Mouse (Mus musculus) urinary bladder, adult 18-20 months (tissue): ENCODE measurements at regions not wholly inside any gene's neighbourhood (a gene's known extent, or its start where the extent isn't known, plus 50 kb on each side); places are given as distances from the start of the nearest gene placed in this dataset.

Source experiments
- DNase-seq, 2 experiments: peaks; one replicate each; pipeline ENCODE4 v3.0.0; 2022; ENCODE audit warnings: low spot score in 2 of 2, mixed read lengths in 2 of 2

DNA sequence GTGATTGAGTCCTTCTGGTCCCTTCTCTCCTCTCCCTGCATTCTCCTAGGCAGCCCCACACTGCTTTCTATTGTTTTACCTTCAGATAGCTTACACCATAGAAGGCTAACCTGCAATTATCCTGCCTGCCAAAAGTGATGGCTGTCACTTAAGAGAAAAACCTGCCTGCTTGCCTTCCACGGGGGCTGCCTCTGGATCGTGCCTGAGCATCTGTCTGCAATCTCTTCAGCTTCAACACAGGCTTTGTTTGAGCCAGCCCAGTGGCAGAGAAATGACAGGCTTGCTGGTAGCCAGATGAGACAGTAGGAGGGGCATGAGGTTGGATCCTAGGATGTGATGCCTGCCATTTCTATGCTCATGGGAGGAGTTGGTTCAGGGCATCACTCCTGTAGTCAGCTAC lies 345.2 kb upstream of the Tshz3 start:
- no peak for DNase-seq

DNA sequence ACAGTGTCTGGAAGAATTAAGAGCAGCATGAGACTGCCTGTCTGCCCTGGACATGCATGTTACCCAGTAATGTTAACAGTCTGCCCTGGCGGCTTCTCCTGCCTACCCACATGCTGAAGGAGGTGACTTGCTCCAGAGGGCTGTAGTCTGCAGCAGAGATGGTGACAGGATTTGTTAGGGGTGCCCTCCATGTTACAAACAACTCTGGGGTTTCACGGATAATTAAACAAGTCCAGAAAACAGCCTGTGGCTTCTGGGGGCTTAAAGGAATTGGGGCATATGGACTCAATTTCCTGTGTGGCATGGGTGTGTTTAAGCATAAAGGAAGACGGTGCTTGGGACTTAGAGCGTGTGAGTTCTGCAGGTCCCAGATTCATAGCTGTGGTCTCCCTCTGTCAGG lies 347.3 kb upstream of the Tshz3 start:
- DNase-seq = no peak

DNA sequence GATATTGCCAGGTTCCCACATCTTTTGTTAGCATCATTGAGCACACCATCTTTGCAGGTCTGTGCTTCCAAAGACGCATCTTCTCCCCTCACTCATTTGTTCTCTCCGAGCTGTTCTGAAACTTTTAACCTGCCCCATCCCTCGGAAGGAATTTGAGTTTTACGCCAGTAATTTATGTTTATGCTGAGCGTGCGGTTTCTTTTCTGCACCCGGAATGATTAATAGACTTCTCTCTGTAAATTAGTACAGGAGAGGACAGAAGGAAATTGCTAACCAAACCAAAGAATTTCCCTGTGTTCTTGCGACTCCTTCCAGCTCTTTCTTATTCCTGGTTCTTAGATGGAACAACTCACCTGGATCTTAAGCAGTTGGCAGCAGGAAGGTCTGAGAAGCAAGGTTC lies 349.7 kb upstream of the Tshz3 start:
- DNase-seq = no peak

DNA sequence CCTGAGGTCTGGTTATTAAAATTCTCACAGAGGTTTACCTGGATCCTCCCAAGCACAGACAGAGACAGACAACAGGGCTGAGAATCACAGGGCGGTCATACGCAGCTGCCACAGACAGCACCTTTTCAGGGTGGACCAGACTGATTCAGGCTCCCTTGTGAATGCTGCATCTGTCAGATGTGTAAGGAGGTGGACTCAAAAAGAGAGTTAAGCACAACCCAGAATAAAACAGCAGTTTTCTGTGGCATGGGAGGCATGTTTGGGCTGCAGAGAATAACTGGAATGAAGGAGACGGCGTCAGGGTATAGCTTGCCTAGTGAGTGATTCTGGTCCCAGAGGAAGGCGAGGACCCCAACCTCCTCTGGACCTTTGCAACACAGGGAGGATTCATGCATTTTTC lies 363.1 kb upstream of the Tshz3 start:
- no peak for DNase-seq

DNA sequence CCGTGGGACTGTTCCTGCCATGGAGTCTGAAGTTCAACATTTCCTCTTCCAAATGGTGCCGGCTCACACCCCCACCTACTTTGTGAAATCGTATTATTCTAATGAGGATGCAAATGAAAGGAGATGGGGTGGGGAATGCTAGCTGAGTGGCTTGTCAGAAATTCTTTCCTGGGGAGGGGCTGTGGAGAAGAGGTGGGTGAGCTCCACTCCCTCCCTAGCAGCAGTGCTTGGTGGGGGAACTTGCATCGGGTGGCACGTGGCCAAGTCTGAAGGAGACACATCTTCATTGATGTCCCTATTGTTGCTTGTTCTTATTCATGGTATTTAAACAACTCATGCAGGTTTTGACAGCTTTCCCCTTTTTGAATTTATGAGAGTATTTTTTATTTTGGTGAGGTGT lies 363.8 kb upstream of the Tshz3 start:
- no peak for DNase-seq

DNA sequence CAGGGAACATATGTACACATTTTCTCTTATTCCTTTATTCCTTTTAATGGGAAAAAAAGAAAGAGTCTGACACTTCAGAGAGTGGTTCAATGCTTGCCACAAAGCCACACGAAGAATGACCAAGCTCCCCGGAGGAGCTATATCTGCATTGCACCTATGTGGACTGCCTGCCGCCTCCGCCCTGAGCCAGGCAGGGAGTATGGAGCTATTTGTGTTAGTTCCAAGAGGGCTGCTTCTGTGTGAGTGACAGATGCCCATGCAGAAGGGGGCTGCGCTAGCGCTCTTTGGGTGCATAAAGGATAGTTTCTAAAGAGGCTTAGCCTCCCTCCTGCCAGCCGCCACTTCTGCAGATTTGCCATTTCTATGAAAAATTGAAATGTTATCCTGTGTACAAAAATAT lies 365.3 kb upstream of the Tshz3 start:
- DNase-seq = no peak

DNA sequence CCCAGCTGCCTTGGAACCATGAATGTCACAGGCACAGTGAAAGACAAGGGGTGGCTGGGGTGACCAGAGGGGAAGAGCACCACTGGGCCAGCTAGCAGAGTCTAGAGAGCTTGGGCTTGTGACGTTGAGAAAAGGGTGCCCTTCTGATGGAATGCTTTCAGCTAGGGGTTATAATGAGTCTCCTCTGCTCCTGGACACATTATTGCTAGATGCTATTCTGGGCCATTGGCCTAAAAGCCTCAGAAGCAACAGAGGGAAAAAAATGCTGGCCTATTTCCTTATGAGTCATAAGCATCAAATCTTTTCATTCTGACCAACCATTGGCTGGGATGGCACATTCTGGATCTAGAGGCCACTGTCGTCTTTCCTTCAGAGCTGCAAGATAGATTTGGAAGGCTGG lies 369.8 kb upstream of the Tshz3 start:
- DNase-seq = no peak

DNA sequence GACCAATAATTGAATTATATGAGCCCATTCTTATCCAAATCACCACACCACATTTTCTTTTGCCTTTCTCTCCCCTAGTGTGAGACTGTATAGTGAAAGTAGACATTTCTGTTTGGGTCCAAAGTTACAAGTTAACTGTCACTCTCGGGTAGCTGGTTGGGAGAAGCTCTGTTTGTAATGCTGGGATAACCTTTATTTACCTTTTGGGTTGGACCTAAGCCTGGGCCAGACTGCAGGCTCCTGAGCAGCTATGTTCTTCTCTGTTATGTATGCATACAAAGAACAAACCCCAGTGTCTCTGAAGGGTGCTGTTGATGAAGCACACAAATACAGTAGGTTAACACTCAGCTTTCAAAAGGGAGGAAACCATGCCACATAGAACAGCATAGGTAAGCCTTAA lies 373.9 kb upstream of the Tshz3 start:
- DNase-seq = no peak

DNA sequence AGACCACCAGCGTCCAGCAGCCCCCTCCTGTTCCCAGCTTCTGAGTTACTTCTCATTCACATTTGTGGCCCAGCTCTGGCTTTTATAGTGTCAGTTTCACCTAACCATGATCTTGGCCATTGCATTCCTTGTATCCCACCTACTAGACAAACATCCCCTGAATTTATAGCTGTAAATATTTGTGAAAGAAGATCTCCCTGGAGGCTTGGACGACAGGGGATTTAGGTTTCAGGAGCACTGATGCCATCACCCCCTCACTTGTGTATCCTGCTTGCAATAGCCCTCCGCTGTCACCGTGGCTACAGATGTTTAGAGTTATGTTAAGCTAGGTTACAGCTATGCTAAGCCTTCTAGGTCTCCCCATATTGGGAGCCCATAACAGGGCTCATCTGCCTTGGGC lies 375.7 kb upstream of the Tshz3 start:
- DNase-seq = no peak

DNA sequence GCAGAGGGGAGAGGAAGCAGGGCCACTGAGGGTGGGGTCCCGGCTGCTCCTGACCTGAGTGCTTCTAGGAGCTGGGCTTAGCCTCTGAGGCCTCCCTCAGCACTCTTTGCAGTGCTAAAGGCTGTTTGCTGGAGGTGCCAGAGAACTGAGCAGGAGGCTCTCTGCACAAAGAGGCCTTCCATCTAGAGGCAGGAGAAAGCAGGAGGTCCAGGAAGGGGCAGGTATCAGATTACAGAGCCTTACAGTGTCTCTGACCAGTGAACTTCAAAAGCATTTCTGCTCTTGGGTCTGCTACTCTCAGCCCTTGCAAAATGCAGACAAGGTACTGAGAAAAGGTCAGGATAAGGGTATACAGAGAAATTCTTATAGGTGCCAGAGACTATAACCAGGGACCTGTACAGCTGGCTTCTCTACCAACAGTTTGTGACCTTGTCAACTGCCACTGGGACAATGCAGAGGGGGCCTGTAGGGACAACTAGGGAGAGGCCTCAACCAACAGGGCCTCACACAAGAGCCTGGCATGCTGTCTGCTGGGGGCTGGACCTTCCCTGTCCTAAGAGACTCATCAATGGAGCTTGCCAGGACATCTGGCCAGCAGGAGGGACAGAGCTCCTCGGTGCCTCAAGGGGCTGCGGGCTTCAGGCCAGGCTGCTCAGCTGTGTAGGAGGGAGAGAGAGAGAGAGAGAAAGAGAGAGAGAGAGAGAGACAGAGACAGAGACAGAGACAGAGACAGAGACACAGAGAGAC lies 380.3 kb upstream of the Tshz3 start:
- DNase-seq = no peak

DNA sequence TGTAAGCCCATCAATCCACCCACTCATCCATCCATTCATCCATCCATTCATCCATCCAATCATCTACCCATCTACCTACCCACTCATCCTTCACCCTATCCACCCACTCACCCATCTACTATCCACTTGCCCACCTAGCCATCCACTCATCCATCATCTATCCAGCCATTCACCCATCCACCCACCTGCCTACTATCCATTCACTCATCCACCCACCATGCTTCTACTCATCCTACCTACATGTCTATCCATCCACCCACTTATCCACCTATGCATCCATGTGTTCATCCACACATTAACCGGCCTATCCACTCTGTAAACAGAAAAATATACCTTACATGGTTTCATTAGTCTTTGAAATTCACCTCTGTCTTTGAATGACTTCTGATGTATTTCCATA lies 384.2 kb upstream of the Tshz3 start:
- DNase-seq = no peak

DNA sequence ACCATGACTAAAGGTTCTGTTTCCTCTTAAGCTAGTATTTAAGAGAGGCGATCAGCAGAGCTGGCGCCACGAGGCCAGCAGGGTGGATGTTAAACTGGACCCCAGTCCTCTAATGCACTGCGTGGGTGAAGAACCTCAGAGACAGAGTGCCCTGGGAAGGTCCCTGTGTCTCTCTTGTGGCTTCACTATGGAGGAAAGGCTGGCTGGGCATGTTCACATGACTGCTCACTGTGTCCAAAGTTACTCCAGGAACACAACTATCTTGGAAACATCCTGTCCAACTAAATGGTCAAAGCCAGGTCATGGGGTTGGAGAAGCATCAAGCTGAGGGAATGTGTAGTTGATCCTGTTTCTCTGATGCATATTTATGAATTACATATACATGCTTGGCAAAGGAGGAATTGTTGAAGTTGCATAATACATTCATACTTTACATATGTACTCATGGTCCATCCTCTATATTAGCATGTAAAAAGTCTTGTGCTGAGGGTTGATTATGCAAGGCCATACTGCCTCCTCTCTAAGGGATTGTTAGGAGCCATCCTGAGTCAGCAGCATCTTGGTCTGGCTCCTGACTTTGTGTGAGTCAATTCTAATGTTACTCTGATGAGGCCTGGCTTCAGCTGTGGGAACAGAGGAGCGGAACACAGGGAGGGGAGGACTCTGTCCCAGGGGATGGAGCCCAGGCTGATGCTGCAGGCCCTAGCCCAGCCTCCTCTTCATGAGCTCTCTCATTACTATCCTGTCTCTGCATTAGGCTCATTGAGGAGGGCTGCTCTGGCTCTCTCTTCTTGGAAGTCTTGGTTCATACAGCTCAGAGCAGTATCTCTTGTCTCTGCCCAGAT lies 387.9 kb upstream of the Tshz3 start:
- peak in 1 of 2 experiments; percentile 26 for DNase-seq

DNA sequence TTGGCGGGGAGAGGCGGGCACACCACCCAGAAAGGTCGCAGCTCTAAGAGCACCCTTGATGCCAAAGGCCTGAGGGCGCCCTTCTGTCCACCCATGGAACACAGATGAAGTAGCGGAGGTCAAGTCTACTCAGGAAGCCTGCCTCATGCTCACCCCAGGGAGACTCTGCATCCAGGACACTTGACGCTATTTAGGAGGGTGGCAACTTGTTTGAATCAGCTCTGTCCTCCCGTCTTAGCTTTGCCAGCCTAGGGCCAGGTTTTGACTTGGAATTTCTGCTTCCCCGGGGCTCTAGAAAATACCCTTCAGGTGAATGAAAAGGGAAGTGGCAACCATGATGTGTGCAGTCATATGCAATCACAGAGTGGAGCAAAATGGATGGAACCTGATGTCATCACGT lies 389.2 kb upstream of the Tshz3 start:
- DNase-seq = no peak

DNA sequence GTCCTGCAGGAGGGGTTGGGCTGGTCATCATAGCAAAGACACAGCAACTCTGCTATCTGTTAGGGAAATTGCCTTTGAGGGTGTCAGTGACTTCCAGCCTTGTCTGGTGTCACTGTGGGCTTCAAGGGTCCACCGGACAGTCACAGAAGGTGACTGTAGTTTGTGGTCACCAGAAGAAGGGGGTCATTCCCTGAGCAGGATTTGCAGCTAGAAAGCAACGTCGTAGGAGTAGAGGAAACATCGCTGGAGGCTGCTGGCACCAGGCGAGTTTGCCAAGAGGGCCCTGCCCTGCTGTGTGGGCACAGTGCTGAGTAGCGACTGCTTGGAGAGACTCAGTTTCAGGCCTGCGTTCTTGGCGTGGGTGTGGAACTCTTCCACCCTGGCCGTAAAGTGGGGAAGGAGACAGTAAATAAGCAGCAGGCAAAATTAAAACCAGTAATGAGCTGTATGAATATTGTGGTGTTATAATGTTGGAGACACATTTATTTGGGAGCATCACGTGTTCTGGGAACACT lies 389.8 kb upstream of the Tshz3 start:
- DNase-seq = no peak

DNA sequence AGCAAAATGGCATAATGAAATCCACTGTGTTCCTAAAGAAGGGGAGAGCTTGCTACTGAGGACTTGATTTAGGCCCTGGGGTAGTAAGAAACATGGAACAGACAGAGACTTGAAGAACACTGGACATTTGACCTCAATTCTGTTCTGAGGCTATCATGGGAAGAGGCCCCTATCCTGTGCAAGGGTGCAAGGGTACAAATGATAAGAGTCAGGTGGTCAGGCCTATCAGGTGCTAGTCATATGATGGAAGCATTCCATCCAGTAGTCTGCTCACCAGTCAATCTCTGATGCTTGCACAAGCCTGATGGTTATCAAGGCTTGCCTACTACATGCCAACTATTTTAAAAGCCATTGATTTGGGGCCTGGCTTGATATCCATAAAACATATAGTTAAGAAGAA lies 420.6 kb upstream of the Tshz3 start:
- DNase-seq = no peak

DNA sequence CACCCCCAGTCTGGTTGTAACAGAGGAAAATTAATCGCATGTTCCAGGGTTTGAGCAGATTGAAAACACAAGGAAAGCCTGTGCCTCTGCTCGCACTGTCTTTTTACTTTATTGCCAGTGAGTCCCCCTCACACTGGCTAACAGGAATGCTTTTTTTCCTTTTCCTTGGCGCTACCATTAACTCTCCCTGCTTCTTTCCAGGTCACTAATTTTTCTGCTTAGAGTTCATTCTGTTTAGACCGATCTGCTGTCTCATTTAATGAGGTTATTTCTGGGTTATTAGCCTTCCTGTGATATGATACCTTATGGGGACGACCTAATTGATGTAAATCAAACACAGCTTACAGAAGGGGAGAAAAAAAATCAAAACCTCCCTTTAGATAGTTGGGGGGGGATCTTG lies 429.0 kb upstream of the Tshz3 start:
- DNase-seq = no peak

DNA sequence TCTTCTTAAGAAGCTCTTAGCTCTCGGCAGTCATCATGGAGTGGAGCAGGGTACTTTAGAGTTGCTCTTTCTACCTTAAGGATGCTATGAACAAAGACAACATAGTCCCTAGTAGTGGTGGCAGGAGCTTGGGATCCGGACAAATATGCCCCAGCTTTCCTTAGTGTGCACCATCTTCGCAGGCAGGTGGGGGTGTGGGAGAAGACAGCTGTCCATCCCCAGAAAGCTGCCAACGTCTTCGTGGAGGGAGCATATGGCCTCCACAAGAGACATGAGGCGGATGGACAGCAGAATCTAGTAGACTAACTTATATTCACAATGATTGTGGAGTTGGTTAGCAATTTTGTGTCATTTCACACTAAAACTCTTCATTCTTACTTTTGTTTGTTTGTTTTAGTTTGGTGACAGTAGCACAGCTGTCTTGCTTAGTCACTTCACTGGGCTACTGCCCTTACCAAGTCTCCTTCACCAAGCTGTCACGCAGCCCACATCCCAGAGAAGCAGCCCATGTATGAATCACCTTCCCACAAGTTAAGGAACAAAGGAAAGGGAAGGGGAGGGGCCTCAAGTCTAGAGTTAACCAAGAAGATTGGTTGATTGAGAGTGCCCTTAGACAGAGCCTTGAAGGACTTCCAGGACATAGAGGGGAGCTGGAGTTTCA lies 432.6 kb upstream of the Tshz3 start:
- no peak for DNase-seq

DNA sequence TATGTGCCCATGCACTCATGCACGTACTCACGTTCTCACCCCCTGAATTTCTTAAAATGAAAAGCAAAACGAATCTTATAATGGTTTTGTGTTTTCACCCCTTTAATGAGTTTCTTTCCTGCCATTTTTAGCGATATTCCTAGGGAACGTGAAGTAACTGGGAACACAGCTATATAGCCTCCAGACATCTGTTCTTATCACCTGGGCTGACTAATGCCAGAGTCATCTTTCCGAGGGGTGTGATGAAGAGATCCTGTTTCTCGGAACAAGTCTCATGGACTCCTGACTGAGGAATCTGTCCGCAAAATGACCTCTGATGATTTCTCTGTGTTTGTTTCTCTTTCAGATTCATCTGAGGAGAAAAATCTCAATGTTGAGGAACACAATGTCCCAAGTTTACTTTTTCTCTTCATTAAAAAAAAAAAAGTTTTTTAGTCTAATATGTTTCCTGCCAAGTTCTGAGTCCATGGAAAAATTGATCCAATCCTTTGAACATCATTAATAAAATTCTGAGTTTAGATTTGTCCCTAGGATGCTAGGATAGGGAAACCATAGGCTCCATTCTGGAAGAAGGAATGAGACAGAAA lies 435.7 kb upstream of the Tshz3 start:
- no peak for DNase-seq

DNA sequence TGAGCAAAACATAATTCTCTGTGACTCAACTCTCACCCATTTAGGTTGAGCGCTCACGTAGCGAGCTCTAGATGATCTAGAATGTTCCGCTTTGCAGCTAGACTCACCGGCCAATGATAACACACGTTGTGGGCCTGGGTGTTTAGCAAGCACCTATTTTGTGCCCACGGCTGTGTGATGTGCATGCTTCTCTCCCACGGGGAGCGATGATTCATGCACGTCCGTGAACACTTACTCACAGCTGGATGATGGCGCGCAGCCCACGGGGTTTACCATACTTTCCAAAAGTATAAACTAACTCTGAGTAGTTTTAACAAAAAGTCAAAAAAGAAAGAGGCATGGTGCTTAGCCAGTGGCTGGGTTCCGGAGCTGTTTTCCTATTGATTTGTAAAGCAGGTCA lies 440.8 kb upstream of the Tshz3 start:
- no peak for DNase-seq

DNA sequence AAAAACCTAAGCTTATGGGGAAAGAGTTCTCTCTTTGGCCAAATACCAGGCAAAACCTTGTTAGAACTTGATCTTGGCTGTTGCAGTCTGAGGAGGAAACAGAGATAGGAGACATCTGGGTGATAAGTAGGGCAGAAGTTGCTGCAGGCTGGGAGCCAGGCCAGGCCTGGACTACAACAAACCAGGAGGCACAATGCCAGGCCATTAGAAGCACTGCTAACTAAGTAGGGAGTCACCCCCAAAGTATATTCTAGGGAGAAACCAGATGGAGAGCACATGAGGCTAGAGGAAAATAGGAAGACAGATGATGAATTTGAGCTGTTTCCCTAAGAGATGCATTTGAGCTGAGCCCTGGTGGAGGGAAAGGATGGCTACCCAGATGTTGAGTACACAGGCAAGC lies 444.6 kb upstream of the Zfp507 start:
- peak in 1 of 2 experiments; percentile 64 for DNase-seq

DNA sequence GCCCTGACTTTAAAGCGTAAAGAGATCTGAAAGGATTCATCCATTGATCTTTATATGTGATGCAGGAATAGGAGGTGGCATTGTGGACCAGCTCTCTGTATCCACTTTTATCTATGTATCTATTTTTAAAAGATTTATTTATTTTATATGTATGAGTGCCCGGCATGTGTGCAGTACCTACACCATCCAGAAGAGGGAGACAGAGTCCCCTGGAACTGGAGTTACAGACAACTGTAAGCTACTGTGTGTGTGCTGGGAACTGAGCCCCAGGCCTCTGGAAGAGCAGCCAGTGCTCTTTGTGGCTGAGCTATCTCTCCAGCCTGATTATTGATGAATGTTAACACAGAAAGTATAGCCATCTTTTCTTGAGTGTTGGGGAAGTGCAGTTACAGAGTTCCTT lies 433.9 kb upstream of the Zfp507 start:
- no peak for DNase-seq

DNA sequence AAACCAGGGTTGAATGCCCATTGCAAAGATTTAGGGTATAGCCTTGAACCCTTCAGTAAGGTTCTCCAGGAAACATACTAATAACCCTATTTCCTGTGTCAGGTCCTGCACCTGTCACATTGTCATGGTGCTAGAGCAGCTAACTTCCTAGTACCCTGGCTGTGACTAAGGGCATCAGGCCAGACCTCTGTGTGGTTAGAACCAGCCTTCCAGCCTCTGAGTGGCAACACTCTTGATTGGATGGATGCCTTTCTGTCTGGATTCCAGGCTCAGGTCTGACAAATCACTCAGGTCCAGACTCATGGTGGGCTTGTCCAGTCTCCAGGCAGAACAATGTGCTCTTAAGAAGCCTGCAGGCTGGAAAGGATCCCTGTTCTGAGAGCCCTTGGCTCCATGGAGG lies 426.2 kb upstream of the Zfp507 start:
- no peak for DNase-seq
